ENCODE assay signal across 8 mouse cellular contexts in the genomic region with DNA sequence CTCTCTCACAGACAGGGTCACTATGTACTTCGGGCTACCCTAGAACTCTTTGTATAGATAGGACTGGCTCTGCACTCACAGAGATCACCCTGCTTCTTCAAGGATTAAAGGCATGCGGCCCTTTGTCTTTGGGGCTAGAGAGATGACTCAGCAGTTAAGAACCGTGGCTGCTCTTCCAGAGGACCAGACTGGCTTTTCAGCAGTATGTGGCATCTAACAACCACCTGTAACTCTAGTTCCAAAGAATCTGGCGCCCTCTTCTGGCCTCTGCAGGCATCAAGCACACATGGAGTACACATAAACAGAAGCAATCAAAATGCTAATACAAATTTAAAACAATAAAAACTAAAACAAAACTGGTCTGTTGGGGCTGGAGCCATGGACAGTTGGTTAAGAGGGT. TPM values are rescaled to one million over a fixed set of nuclear protein-coding genes. Genes with fewer than 3 reads are reported as not detected.
DNase-seq lines count a peak whose midpoint lies in the region; ATAC-seq lines count a peak whose summit lies in the region.

No protein-coding gene starts in this region.

- H3K4me3 ChIP-seq in forebrain, embryonic 10.5 days = peak overlapping the region; percentile 56
- no peak overlapping the region for H3K4me3 ChIP-seq in forebrain, embryonic 16.5 days (replicated peaks; ENCODE audit: low read length)
- H3K4me3 ChIP-seq in limb, embryonic 13.5 days = peak overlapping the region; percentile 50

- 32% methylated on average over 4 of the region's 4 CpGs for WGBS in forebrain, embryonic 10.5 days
- 34% methylated on average over 4 of the region's 4 CpGs for WGBS in forebrain, embryonic 16.5 days
- WGBS in limb, embryonic 13.5 days = 39% methylated on average over 4 of the region's 4 CpGs

- no peak overlapping the region for H3K27ac ChIP-seq in forebrain, embryonic 10.5 days
- no peak overlapping the region for H3K27ac ChIP-seq in forebrain, embryonic 16.5 days (ENCODE audit: low read length)
- H3K27ac ChIP-seq in limb, embryonic 13.5 days = no peak overlapping the region

- peaks cover 97% of the 10 kb centered on the region for H3K27me3 ChIP-seq in forebrain, embryonic 10.5 days (ENCODE audit: poor library complexity, severe bottlenecking)
- H3K27me3 ChIP-seq in forebrain, embryonic 16.5 days (replicated peaks; ENCODE audit: control insufficient read depth, insufficient read depth, low read length) = 0 out of 2 replicates have a peak, but pooled peaks cover 2% of the 10 kb centered on the region
- peaks cover 98% of the 10 kb centered on the region for H3K27me3 ChIP-seq in limb, embryonic 13.5 days

- ATAC-seq in forebrain, embryonic 16.5 days = no peak
- no peak for ATAC-seq in limb, embryonic 13.5 days (ENCODE audit: low FRiP score, low read depth)

- no peak overlapping the region for H3K4me2 ChIP-seq in forebrain, embryonic 16.5 days (ENCODE audit: low read length)
- peak overlapping the region; percentile 94; the same call in 1 of the 2 replicates for H3K4me2 ChIP-seq in limb, embryonic 13.5 days (replicated peaks)

- H3K9ac ChIP-seq in forebrain, embryonic 16.5 days (replicated peaks; ENCODE audit: low read depth, low read length) = no peak overlapping the region
- no peak overlapping the region for H3K9ac ChIP-seq in limb, embryonic 13.5 days

- intact Hi-C loops in left cerebral cortex, postnatal 4 days (cut with DNase I) = no loop called here

- peak; percentile 44 for DNase-seq in forebrain, embryonic 10.5 days (ENCODE audit: extremely low spot score, low spot score)
- DNase-seq in A20 (ENCODE audit: low read depth, low spot score) = peak; percentile 91
- DNase-seq in c-Kit-negative CD71-positive TER-119-positive erythroid progenitor cells, embryonic 14.5 days (ENCODE audit: low read depth, low spot score) = peak; percentile 79
- peak; percentile 64 for DNase-seq in retina, postnatal 1 day
- DNase-seq in left cerebral cortex, postnatal 4 days = no peak
- DNase-seq in frontal cortex, postnatal 36 days (ENCODE audit: low spot score in 2 of 2) = no peak

- H3K9me3 ChIP-seq in forebrain, embryonic 10.5 days = peaks cover 4% of the 10 kb centered on the region; the same call in 1 of the 2 replicates
- H3K9me3 ChIP-seq in forebrain, embryonic 16.5 days (ENCODE audit: control insufficient read depth, low read length) = no peaks in the 10 kb centered on the region
- H3K9me3 ChIP-seq in limb, embryonic 13.5 days = peaks cover 11% of the 10 kb centered on the region; the same call in 1 of the 2 replicates

- H3K4me1 ChIP-seq in forebrain, embryonic 10.5 days = peaks cover 34% of the 10 kb centered on the region
- H3K4me1 ChIP-seq in forebrain, embryonic 16.5 days (replicated peaks; ENCODE audit: control insufficient read depth, insufficient read depth, low read length) = peaks cover 9% of the 10 kb centered on the region
- H3K4me1 ChIP-seq in limb, embryonic 13.5 days = peaks cover 20% of the 10 kb centered on the region

- H3K36me3 ChIP-seq in forebrain, embryonic 10.5 days (replicated peaks) = peaks cover 10% of the 10 kb centered on the region
- H3K36me3 ChIP-seq in forebrain, embryonic 16.5 days (ENCODE audit: control insufficient read depth, insufficient read depth) = peaks cover 43% of the 10 kb centered on the region
- H3K36me3 ChIP-seq in limb, embryonic 13.5 days = peaks cover 8% of the 10 kb centered on the region

RNA-seq across cellular contexts. Expression of gene Dnase2a, which starts 5.6 kb away (rescaled TPM):
- polyA plus RNA-seq in forebrain, embryonic 10.5 days (2016; fragmentation: Nextera tagmentation; extraction: Ambion mirVana) = 7.9 and 9.2 TPM in 2 replicates
- polyA plus RNA-seq in forebrain, embryonic 16.5 days (2015; fragmentation: Nextera tagmentation; extraction: Ambion mirVana) = 5.4 and 5.5 TPM in 2 replicates
- polyA plus RNA-seq in limb, embryonic 13.5 days (2015; fragmentation: Nextera tagmentation; extraction: Ambion mirVana) = 16.4 and 18.5 TPM in 2 replicates
- total RNA-seq in left cerebral cortex, postnatal 4 days (2021) = 1 to 10 TPM; 2.8 to 4.1 TPM

RNA-seq across cellular contexts. Expression of gene Klf1, which starts 12.2 kb away (rescaled TPM):
- 18.3 and 24.3 TPM in 2 replicates for polyA plus RNA-seq in forebrain, embryonic 10.5 days (2016; fragmentation: Nextera tagmentation; extraction: Ambion mirVana)
- polyA plus RNA-seq in forebrain, embryonic 16.5 days (2015; fragmentation: Nextera tagmentation; extraction: Ambion mirVana) = 0.73 and 0.85 TPM in 2 replicates
- 2.4 and 4.4 TPM in 2 replicates for polyA plus RNA-seq in limb, embryonic 13.5 days (2015; fragmentation: Nextera tagmentation; extraction: Ambion mirVana)
- under 1 TPM in 1 of 2 experiments, not detected in 1; 0.24 TPM for total RNA-seq in left cerebral cortex, postnatal 4 days (2021)

RNA-seq across cellular contexts. Expression of gene Gcdh, which starts 20.2 kb away (rescaled TPM):
- 44.6 and 49.6 TPM in 2 replicates for polyA plus RNA-seq in forebrain, embryonic 10.5 days (2016; fragmentation: Nextera tagmentation; extraction: Ambion mirVana)
- 35.5 and 39.1 TPM in 2 replicates for polyA plus RNA-seq in forebrain, embryonic 16.5 days (2015; fragmentation: Nextera tagmentation; extraction: Ambion mirVana)
- 41.7 and 42.1 TPM in 2 replicates for polyA plus RNA-seq in limb, embryonic 13.5 days (2015; fragmentation: Nextera tagmentation; extraction: Ambion mirVana)
- total RNA-seq in left cerebral cortex, postnatal 4 days (2021) = 10 to 100 TPM; 30.8 to 32.7 TPM

RNA-seq across cellular contexts. Expression of gene Mast1, which starts 23.2 kb away (rescaled TPM):
- 2.6 and 3.8 TPM in 2 replicates for polyA plus RNA-seq in forebrain, embryonic 10.5 days (2016; fragmentation: Nextera tagmentation; extraction: Ambion mirVana)
- 52.4 and 65.8 TPM in 2 replicates for polyA plus RNA-seq in forebrain, embryonic 16.5 days (2015; fragmentation: Nextera tagmentation; extraction: Ambion mirVana)
- 0.32 and 0.55 TPM in 2 replicates for polyA plus RNA-seq in limb, embryonic 13.5 days (2015; fragmentation: Nextera tagmentation; extraction: Ambion mirVana)
- total RNA-seq in left cerebral cortex, postnatal 4 days (2021) = 100 to 1,000 TPM; 195 to 210 TPM

RNA-seq across cellular contexts. Expression of gene Rtbdn, which starts 32.8 kb away (rescaled TPM):
- 1.3 and 1.8 TPM in 2 replicates for polyA plus RNA-seq in forebrain, embryonic 10.5 days (2016; fragmentation: Nextera tagmentation; extraction: Ambion mirVana)
- 2.2 and 2.4 TPM in 2 replicates for polyA plus RNA-seq in forebrain, embryonic 16.5 days (2015; fragmentation: Nextera tagmentation; extraction: Ambion mirVana)
- 0.20 and 0.47 TPM in 2 replicates for polyA plus RNA-seq in limb, embryonic 13.5 days (2015; fragmentation: Nextera tagmentation; extraction: Ambion mirVana)
- 1 to 10 TPM; 6.7 to 8.3 TPM for total RNA-seq in left cerebral cortex, postnatal 4 days (2021)

Comparison
In these comparisons a context has a peak if more than half of its experiments do, and no peak if none do; other contexts are left out.
1. DNase-seq: peak in forebrain, embryonic 10.5 days (single experiment), A20 (single experiment), c-Kit-negative CD71-positive TER-119-positive erythroid progenitor cells, embryonic 14.5 days (single experiment) and retina, postnatal 1 day (single experiment); none in left cerebral cortex, postnatal 4 days (single experiment) and frontal cortex, postnatal 36 days (0 of 2).